In genomic region chrX:167195228-167195649, GRCm38 (mm10) we compare ENCODE assay signal across 20 mouse cellular contexts. TPM values are rescaled to one million over a fixed set of nuclear protein-coding genes. Genes with fewer than 3 reads are reported as not detected.
A peak's percentile ranks its signal among the peaks of the same experiment; 100 is the strongest.
DNase-seq lines count a peak whose midpoint lies in the region; ATAC-seq and TF ChIP-seq lines count a peak whose summit lies in the region.
"Had no signal": no experiment of that assay in that cellular context is flagged by ENCODE, and none has a peak within 500 bp of the region (broad histone marks: within the 10 kb centered on the region; RNA-seq: fewer than 3 reads in every experiment).

No protein-coding gene starts in this region.

- no peak for ATAC-seq in liver, postnatal 0 days
- ATAC-seq in liver, embryonic 11.5 days (replicated peaks; ENCODE audit: low FRiP score): no peak
- peak; percentile 22 to 62; a peak in 1 of 4 replicates for ATAC-seq in hematopoietic stem cell, adult 5-6 weeks (replicated peaks in 1 of 2; ENCODE audit: insufficient read depth in 1 of 2, low FRiP score in 2 of 2, low TSS enrichment in 1 of 2, low read depth in 1 of 2, poor library complexity in 2 of 2, severe bottlenecking in 2 of 2)
- peak; percentile 72 for ATAC-seq in stomach, embryonic 15.5 days (ENCODE audit: insufficient read depth, low FRiP score, low read depth)
- ATAC-seq: forebrain, embryonic 16.5 days had no signal

- no peak for TF ChIP-seq EP300 in liver, postnatal 0 days (IDR thresholded peaks at IDR 0.05; ENCODE audit: low read depth)

- H3K4me1 ChIP-seq in liver, postnatal 0 days (ENCODE audit: insufficient read depth): no peaks in the 10 kb centered on the region
- no peaks in the 10 kb centered on the region for H3K4me1 ChIP-seq in liver, embryonic 11.5 days (replicated peaks; ENCODE audit: control insufficient read depth, insufficient read depth, low read length)
- H3K4me1 ChIP-seq in stomach, embryonic 15.5 days: no peaks in the 10 kb centered on the region
- H3K4me1 ChIP-seq: embryonic facial prominence, embryonic 12.5 days; heart, embryonic 15.5 days; limb, embryonic 12.5 days; midbrain, embryonic 12.5 days; neural tube, embryonic 15.5 days had no signal

- H3K27me3 ChIP-seq in liver, postnatal 0 days (ENCODE audit: insufficient read depth, low read length): no peaks in the 10 kb centered on the region
- peaks cover 7% of the 10 kb centered on the region; the same call in 1 of the 2 replicates for H3K27me3 ChIP-seq in liver, embryonic 11.5 days (replicated peaks; ENCODE audit: control insufficient read depth, insufficient read depth, low read length)
- no peaks in the 10 kb centered on the region for H3K27me3 ChIP-seq in stomach, embryonic 15.5 days (replicated peaks)
- H3K27me3 ChIP-seq: heart, embryonic 15.5 days had no signal

- H3K9me3 ChIP-seq in liver, postnatal 0 days (ENCODE audit: low read length): no peaks in the 10 kb centered on the region
- H3K9me3 ChIP-seq in liver, embryonic 11.5 days (ENCODE audit: control insufficient read depth, low read length): no peaks in the 10 kb centered on the region
- no peaks in the 10 kb centered on the region for H3K9me3 ChIP-seq in stomach, embryonic 15.5 days
- H3K9me3 ChIP-seq: embryonic facial prominence, embryonic 12.5 days; heart, embryonic 15.5 days; limb, embryonic 12.5 days; midbrain, embryonic 12.5 days; neural tube, embryonic 15.5 days had no signal

- no peak for TF ChIP-seq CTCF in liver, postnatal 0 days (IDR thresholded peaks at IDR 0.05; ENCODE audit: low read depth)

- no peak overlapping the region for H3K4me2 ChIP-seq in liver, postnatal 0 days (ENCODE audit: low read depth, low read length)
- no peak overlapping the region for H3K4me2 ChIP-seq in liver, embryonic 11.5 days
- no peak overlapping the region for H3K4me2 ChIP-seq in stomach, embryonic 15.5 days
- H3K4me2 ChIP-seq: embryonic facial prominence, embryonic 12.5 days; heart, embryonic 15.5 days; limb, embryonic 12.5 days; midbrain, embryonic 12.5 days; neural tube, embryonic 15.5 days had no signal

- H3K27ac ChIP-seq in liver, postnatal 0 days (ENCODE audit: low read depth): 0 out of 2 replicates have a peak overlapping the region, but pooled peaks have one; percentile 52
- H3K27ac ChIP-seq in liver, embryonic 11.5 days (ENCODE audit: low read depth, low read length): no peak overlapping the region
- H3K27ac ChIP-seq in stomach, embryonic 15.5 days: peak overlapping the region; percentile 49; the same call in 1 of the 2 replicates
- H3K27ac ChIP-seq: embryonic facial prominence, embryonic 12.5 days; heart, embryonic 15.5 days; left cerebral cortex, adult 2 months; limb, embryonic 12.5 days; midbrain, embryonic 12.5 days; neural tube, embryonic 15.5 days had no signal

- H3K4me3 ChIP-seq in liver, postnatal 0 days (ENCODE audit: low read depth, low read length): no peak overlapping the region
- H3K4me3 ChIP-seq in liver, embryonic 11.5 days (ENCODE audit: low read depth, low read length): no peak overlapping the region
- H3K4me3 ChIP-seq in stomach, embryonic 15.5 days (replicated peaks): no peak overlapping the region
- H3K4me3 ChIP-seq: embryonic facial prominence, embryonic 12.5 days; heart, embryonic 15.5 days; left cerebral cortex, adult 2 months; limb, embryonic 12.5 days; midbrain, embryonic 12.5 days; myocyte; neural tube, embryonic 15.5 days had no signal

- H3K36me3 ChIP-seq in liver, postnatal 0 days (replicated peaks; ENCODE audit: insufficient read depth, low read length): no peaks in the 10 kb centered on the region
- no peaks in the 10 kb centered on the region for H3K36me3 ChIP-seq in liver, embryonic 11.5 days (ENCODE audit: control insufficient read depth, insufficient read depth, low read length)
- H3K36me3 ChIP-seq in stomach, embryonic 15.5 days: no peaks in the 10 kb centered on the region
- H3K36me3 ChIP-seq: embryonic facial prominence, embryonic 12.5 days; heart, embryonic 15.5 days; limb, embryonic 12.5 days; midbrain, embryonic 12.5 days; neural tube, embryonic 15.5 days had no signal

- 37% methylated on average over 2 of the region's 2 CpGs for WGBS in liver, postnatal 0 days (ENCODE audit: insufficient replicate concordance)
- WGBS in liver, embryonic 11.5 days: 44% methylated on average over 2 of the region's 2 CpGs
- WGBS in stomach, embryonic 15.5 days: 34% methylated on average over 2 of the region's 2 CpGs

- no peak for DNase-seq in liver, postnatal 0 days
- no peak for DNase-seq in liver, embryonic 11.5 days (ENCODE audit: low spot score)
- peak; percentile 62 for DNase-seq in lung, postnatal 25 days (ENCODE audit: low spot score)
- DNase-seq in thymus, postnatal 14 days: no peak
- no peak for DNase-seq in thymus, adult 18-20 months
- no peak for DNase-seq in cerebellum, adult 9-10 months
- DNase-seq: adrenal gland, postnatal 10 days; cerebellum, adult 2 months; kidney, adult 18-20 months; kidney, postnatal 10 days had no signal

- H3K9ac ChIP-seq in liver, postnatal 0 days (replicated peaks): no peak overlapping the region
- no peak overlapping the region for H3K9ac ChIP-seq in liver, embryonic 11.5 days (ENCODE audit: low read depth, low read length)
- H3K9ac ChIP-seq in stomach, embryonic 15.5 days: no peak overlapping the region
- H3K9ac ChIP-seq: embryonic facial prominence, embryonic 12.5 days; heart, embryonic 15.5 days; limb, embryonic 12.5 days; midbrain, embryonic 12.5 days; neural tube, embryonic 15.5 days had no signal

RNA-seq across cellular contexts. Expression of gene Tmsb4x, which starts 13.9 kb away (rescaled TPM):
- 1,722 and 1,837 TPM in 2 replicates for polyA plus RNA-seq in liver, postnatal 0 days (2015; fragmentation: Nextera tagmentation; extraction: Ambion mirVana)
- polyA plus RNA-seq in liver, embryonic 11.5 days (2014; fragmentation: Nextera tagmentation; extraction: Ambion mirVana): 1,729 and 1,856 TPM in 2 replicates
- total RNA-seq in hematopoietic stem cell, adult 5-6 weeks (2017): 644 and 1,558 TPM in 2 replicates
- polyA plus RNA-seq in stomach, embryonic 15.5 days (2015; fragmentation: Nextera tagmentation; extraction: Ambion mirVana): 4,879 and 5,002 TPM in 2 replicates

Comparison
In these comparisons a context has a peak if more than half of its experiments do, and no peak if none do; other contexts are left out.
1. ATAC-seq: peak in hematopoietic stem cell, adult 5-6 weeks (2 of 2) and stomach, embryonic 15.5 days (single experiment); none in liver, postnatal 0 days (single experiment) and liver, embryonic 11.5 days (single experiment).